Mouse (Mus musculus) CH12.LX (cell line): ENCODE data around the gene Sept1. TPM values are rescaled to one million over a fixed set of nuclear protein-coding genes. Genes with fewer than 3 reads are reported as not detected.
"Not testable (repeated sequence)": the region's sequence is repeated elsewhere in the genome, so short reads cannot be mapped to it uniquely, and the experiment has no call there.

ENCODE experiments used
- DNase-seq: peaks from one replicate; pipeline ENCODE4 v3.0.0-alpha.2; 2013; ENCODE audit errors: extremely low read depth
- H3K27ac ChIP-seq: 2 replicates; pipeline ENCODE4 v1.5.1; 2012; ENCODE audit warnings: low read depth, mild to moderate bottlenecking, control low read depth, moderate library complexity; ENCODE audit not compliant: insufficient read depth
- H3K27me3 ChIP-seq: replicated peaks from 2 replicates; pipeline ENCODE3; 2012; ENCODE audit warnings: inconsistent platforms
- H3K36me3 ChIP-seq, 2 experiments: replicated peaks in 1 of 2; 2 replicates each; pipeline versions ENCODE3 to v1.6.1; 2012; ENCODE audit warnings: inconsistent platforms in 1 of 2, low read length in 1 of 2, mild to moderate bottlenecking in 1 of 2, mixed read lengths in 1 of 2, moderate library complexity in 1 of 2; ENCODE audit not compliant: control insufficient read depth in 1 of 2, insufficient read depth in 1 of 2
- H3K4me1 ChIP-seq, 2 experiments: 2 replicates each; pipeline ENCODE4 v1.6.1; 2012; ENCODE audit warnings: inconsistent platforms in 1 of 2, moderate library complexity in 1 of 2; ENCODE audit not compliant: insufficient read depth in 2 of 2, control insufficient read depth in 1 of 2
- H3K4me2 ChIP-seq: 2 replicates; pipeline ENCODE4 v1.6.1; 2012; ENCODE audit warnings: low read depth, mild to moderate bottlenecking, control low read depth; ENCODE audit not compliant: poor library complexity, insufficient read depth, severe bottlenecking
- H3K4me3 ChIP-seq, 3 experiments: fragments of 150-350 bp in 1 of 3; sonication (generic) in 1 of 3; replicated peaks in 1 of 3; 2 replicates each; pipeline versions ENCODE3 to v1.5.1; 2011 to 2012; ENCODE audit warnings: low read depth in 2 of 3, low read length in 2 of 3, mild to moderate bottlenecking in 2 of 3, moderate library complexity in 2 of 3, control low read depth in 1 of 3, improper control_type of control experiment in 1 of 3, inconsistent platforms in 1 of 3, mixed read lengths in 1 of 3; ENCODE audit not compliant: poor library complexity in 1 of 3
- H3K79me2 ChIP-seq: replicated peaks from 2 replicates; pipeline ENCODE4 v1.6.1; 2012; ENCODE audit warnings: mild to moderate bottlenecking, moderate library complexity; ENCODE audit not compliant: control insufficient read depth, poor library complexity, insufficient read depth, severe bottlenecking; ENCODE audit errors: extremely low read depth
- H3K9ac ChIP-seq: 2 replicates; pipeline ENCODE4 v1.6.1; 2012; ENCODE audit warnings: low read depth, mild to moderate bottlenecking, control low read depth, moderate library complexity; ENCODE audit not compliant: insufficient read depth
- H3K9me3 ChIP-seq: replicated peaks from 2 replicates; pipeline ENCODE3; 2012; ENCODE audit warnings: low read length, inconsistent platforms, mixed read lengths
- BHLHE40 ChIP-seq: IDR thresholded peaks from 2 replicates; pipeline ENCODE4 v1.6.1; 2011; ENCODE audit warnings: mild to moderate bottlenecking, low read depth, low read length, improper control_type of control experiment
- CHD1 ChIP-seq: IDR thresholded peaks from 2 replicates; pipeline ENCODE4 v1.6.1; 2012; ENCODE audit warnings: low read depth, low read length, improper control_type of control experiment, inconsistent platforms
- CTCF ChIP-seq, 2 experiments: IDR thresholded peaks in 1 of 2; conservative IDR thresholded peaks in 1 of 2; 2 replicates each; pipeline ENCODE4 v1.5.1; 2011 to 2012; ENCODE audit warnings: low read depth in 2 of 2, low read length in 2 of 2, improper control_type of control experiment in 1 of 2, inconsistent platforms in 1 of 2, mild to moderate bottlenecking in 1 of 2, moderate library complexity in 1 of 2
- ELF1 ChIP-seq: IDR thresholded peaks from 2 replicates; pipeline ENCODE4 v1.6.1; 2014; ENCODE audit warnings: low read depth, mild to moderate bottlenecking, inconsistent platforms, low read length, improper control_type of control experiment
- EP300 ChIP-seq: IDR thresholded peaks from 2 replicates; pipeline ENCODE4 v1.6.1; 2011; ENCODE audit warnings: low read length, improper control_type of control experiment
- GABPA ChIP-seq: IDR thresholded peaks from 2 replicates; pipeline ENCODE4 v1.6.1; 2012; ENCODE audit warnings: low read depth, low read length, improper control_type of control experiment, inconsistent platforms; ENCODE audit not compliant: insufficient replicate concordance
- HCFC1 ChIP-seq: IDR thresholded peaks from 2 replicates; pipeline ENCODE4 v1.6.1; 2012; ENCODE audit warnings: low read depth, mild to moderate bottlenecking, inconsistent platforms, low read length, improper control_type of control experiment
- IRF4 ChIP-seq: IDR thresholded peaks from 2 replicates; pipeline ENCODE4 v1.6.1; 2014; ENCODE audit warnings: low read depth, mild to moderate bottlenecking, inconsistent platforms, low read length, improper control_type of control experiment
- PAX5 ChIP-seq: IDR thresholded peaks from 2 replicates; pipeline ENCODE4 v1.6.1; 2012; ENCODE audit warnings: low read length, inconsistent platforms, mixed read lengths
- POLR2A ChIP-seq: IDR thresholded peaks from 2 replicates; pipeline ENCODE4 v1.6.1; 2011; ENCODE audit warnings: low read depth, mild to moderate bottlenecking, improper control_type of control experiment, low read length
- RAD21 ChIP-seq: IDR thresholded peaks from 2 replicates; pipeline ENCODE4 v1.6.1; 2011; ENCODE audit warnings: low read depth, mild to moderate bottlenecking, low read length, improper control_type of control experiment, moderate library complexity
- RCOR1 ChIP-seq: conservative IDR thresholded peaks from 2 replicates; pipeline ENCODE4 v1.6.1; 2012; ENCODE audit warnings: low read depth, mild to moderate bottlenecking, inconsistent platforms, low read length, improper control_type of control experiment
- SMC3 ChIP-seq: IDR thresholded peaks from 2 replicates; pipeline ENCODE4 v1.6.1; 2011; ENCODE audit warnings: low read depth, low read length, improper control_type of control experiment
- TCF12 ChIP-seq: IDR thresholded peaks from 2 replicates; pipeline ENCODE4 v1.6.1; 2014; ENCODE audit warnings: low read depth, mild to moderate bottlenecking, inconsistent platforms, low read length, improper control_type of control experiment
- UBTF ChIP-seq: IDR thresholded peaks from 2 replicates; pipeline ENCODE4 v1.6.1; 2012; ENCODE audit warnings: low read depth, mild to moderate bottlenecking, inconsistent platforms, low read length, improper control_type of control experiment, moderate library complexity
- USF2 ChIP-seq: conservative IDR thresholded peaks from 2 replicates; pipeline ENCODE4 v1.6.1; 2011; ENCODE audit warnings: low read depth, low read length, improper control_type of control experiment
- ZKSCAN1 ChIP-seq: IDR thresholded peaks from 2 replicates; pipeline ENCODE4 v1.6.1; 2012; ENCODE audit warnings: low read depth, inconsistent platforms, low read length, improper control_type of control experiment, borderline replicate concordance
- ZMIZ1 ChIP-seq: IDR thresholded peaks from 2 replicates; pipeline ENCODE4 v1.6.1; 2012; ENCODE audit warnings: low read depth, mild to moderate bottlenecking, inconsistent platforms, low read length, improper control_type of control experiment
- dilution Hi-C: fragments of 300-500 bp; cut with MboI; formaldehyde crosslinking; loops from 2 replicates; pipeline ENCODE4 v1.14.3; 2020; ENCODE audit warnings: low sequenced_read_pairs; ENCODE audit not compliant: extremely low pct_unique_long_range_greater_than_20kb, extremely low pct_ligation_motif_present
- in situ Hi-C: fragments of 300-500 bp; cut with MboI; formaldehyde crosslinking; loops from 3 replicates; pipeline ENCODE4 v1.14.3; 2019; ENCODE audit warnings: low sequenced_read_pairs, low pct_ligation_motif_present, low pct_unique_long_range_greater_than_20kb, mixed read lengths
- polyA plus RNA-seq: library from polyadenylated mRNA; unstranded; fragments of >175 nt; gene quantifications from 2 replicates; pipeline ENCODE4 v1.2.1, GENCODE M21; 2012; ENCODE audit warnings: low read depth; ENCODE audit not compliant: insufficient read length
- total RNA-seq, 2 experiments: library from RNA; depleted of rRNA; stranded (reverse); fragments of 300-350 nt in 1 of 2; fragments of >200 nt in 1 of 2; gene quantifications; 2 replicates each; pipeline ENCODE4 v1.2.3; 2012 to 2014

Gene Sept1
- total and polyA plus RNA-seq, 3 experiments, result 42.7 to 171 (median 92.3) TPM

DNA sequence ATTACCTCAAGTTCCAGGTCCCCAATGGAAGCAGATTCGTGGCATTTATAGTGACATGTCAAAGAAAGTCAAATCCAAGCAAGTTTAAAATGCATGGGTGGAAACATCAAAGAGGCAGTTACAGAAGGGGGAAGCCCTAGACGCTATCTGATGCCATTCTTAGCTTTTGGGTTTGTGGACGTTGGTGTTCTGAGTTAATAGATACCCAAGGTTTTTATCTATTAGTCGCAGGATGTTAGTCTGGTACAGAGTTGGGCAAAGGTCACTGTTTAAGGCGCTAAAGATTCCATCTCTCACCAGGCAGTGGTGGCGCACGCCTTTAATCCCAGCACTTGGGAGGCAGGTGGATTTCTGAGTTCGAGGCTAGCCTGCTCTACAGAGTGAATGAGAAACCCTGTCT, 49.6 kb downstream of the Sept1 start:
- DNase-seq, result no peak
- dilution Hi-C loops, result no loop called here
- Histone ChIP-seq H3K36me3 (peaks cover 36 to 81% of the 10 kb centered on the region in 2 experiments), H3K4me2 (no peak overlapping the region), H3K27ac (no peak overlapping the region)
- TF ChIP-seq PAX5, result no peak
- TF ChIP-seq EP300, result no peak
- TF ChIP-seq USF2, result no peak
- no peak for TF ChIP-seq RCOR1
- TF ChIP-seq ZKSCAN1, result no peak
- TF ChIP-seq POLR2A, result no peak
- no peak for TF ChIP-seq ZMIZ1
- TF ChIP-seq RAD21, result no peak
- TF ChIP-seq BHLHE40, result no peak
- TF ChIP-seq ELF1, result no peak
- TF ChIP-seq UBTF, result no peak
- TF ChIP-seq IRF4, result no peak
- no peak for TF ChIP-seq TCF12
- no peak for TF ChIP-seq GABPA
- no peak for TF ChIP-seq HCFC1
- no peak for TF ChIP-seq CHD1
- TF ChIP-seq, all 38 proteins: peak for 0
- Histone ChIP-seq H3K27me3 (no peaks in the 10 kb centered on the region), H3K9me3 (peaks cover 11% of the 10 kb centered on the region), H3K4me3 (no peak overlapping the region), H3K4me1 (peaks cover 21 to 62% of the 10 kb centered on the region in 2 experiments), H3K79me2 (no peaks in the 10 kb centered on the region; the same call in 1 of the 2 replicates), H3K9ac (no peak overlapping the region)
- in situ Hi-C loops, result no loop called here

GRCm38 (mm10) chr7:127181724-127182123, 51.2 kb downstream of the Sept1 start:
- H3K27me3 ChIP-seq, in situ Hi-C loops, dilution Hi-C loops, H3K27ac ChIP-seq, DNase-seq, H3K4me2 ChIP-seq, H3K9ac ChIP-seq, H3K79me2 ChIP-seq, H3K4me3 ChIP-seq: not testable (repeated sequence)
- H3K9me3 ChIP-seq, result peaks cover 13% of the 10 kb centered on the region
- peaks cover 16 to 61% of the 10 kb centered on the region in 2 experiments for H3K4me1 ChIP-seq
- peaks cover 50 to 86% of the 10 kb centered on the region in 2 experiments for H3K36me3 ChIP-seq
- TF ChIP-seq POLR2A (peak; percentile 17; the same call in 1 of the 2 replicates), CTCF (conservative IDR thresholded peaks at IDR 0.05 in 1 of 2, IDR thresholded peaks at IDR 0.05 in 1 of 2; ENCODE audit: low read depth in 2 of 2, low read length in 2 of 2) (peak in 1 of 2 experiments; percentile 44; a peak in 2 of 4 replicates), RAD21 (peak; percentile 13), SMC3 (0 out of 2 replicates have a peak, but pooled peaks have one; percentile 21)
